Mouse (Mus musculus): ENCODE measurements around the gene Olfr889. TPM values are rescaled to one million over a fixed set of nuclear protein-coding genes. Genes with fewer than 3 reads are reported as not detected.
"Not testable (repeated sequence)": the region's sequence is repeated elsewhere in the genome, so short reads cannot be mapped to it uniquely, and the experiment has no call there.

The Olfr889 gene
- 0.03 and 0.07 TPM in 2 replicates for polyA plus RNA-seq (2015; fragmentation: Nextera tagmentation; extraction: Ambion mirVana)

DNA sequence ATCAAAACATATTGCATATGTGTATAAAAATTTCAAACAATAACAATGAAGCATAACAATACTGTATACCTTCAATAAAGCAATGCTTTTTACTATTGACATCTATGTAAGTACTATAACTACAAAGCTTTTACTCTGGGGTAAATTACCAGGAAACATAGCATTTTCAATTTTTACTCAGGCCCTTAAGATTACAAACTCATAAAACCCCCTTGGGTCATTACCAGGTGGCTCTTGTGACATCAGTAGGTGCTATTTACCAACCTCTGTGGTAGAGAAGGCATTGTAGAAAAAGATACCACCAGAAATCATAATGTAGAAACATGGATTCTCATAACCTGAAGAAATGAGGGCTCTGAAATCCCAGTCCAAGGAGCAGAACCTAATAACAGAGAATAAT, at the start of gene Olfr889:
Gene Olfr889 (plus strand): TSS at position 301 of the 400 bp plus-strand sequence.
- H3K9ac ChIP-seq (ENCODE audit: low read depth, low read length), result no peak within 1 kb of the TSS
- no peak within 1 kb of the TSS for H3K4me3 ChIP-seq (ENCODE audit: low read depth, low read length)
- no peak within 1 kb of the TSS for H3K4me2 ChIP-seq (ENCODE audit: low read length)
- no peaks in the 10 kb centered on the region for H3K9me3 ChIP-seq (replicated peaks; ENCODE audit: control insufficient read depth, low read length, poor library complexity, severe bottlenecking)
- no peak for ATAC-seq
- H3K27ac ChIP-seq (ENCODE audit: low read length), result no peak within 1 kb of the TSS
- no peaks in the 10 kb centered on the region for H3K36me3 ChIP-seq (ENCODE audit: control insufficient read depth, insufficient read depth, low read length)
- H3K27me3 ChIP-seq (ENCODE audit: control insufficient read depth, insufficient read depth, low read depth, low read length), result no peaks in the 10 kb centered on the region
- H3K4me1 ChIP-seq (ENCODE audit: control insufficient read depth, insufficient read depth, low read length), result no peaks in the 10 kb centered on the region

DNA sequence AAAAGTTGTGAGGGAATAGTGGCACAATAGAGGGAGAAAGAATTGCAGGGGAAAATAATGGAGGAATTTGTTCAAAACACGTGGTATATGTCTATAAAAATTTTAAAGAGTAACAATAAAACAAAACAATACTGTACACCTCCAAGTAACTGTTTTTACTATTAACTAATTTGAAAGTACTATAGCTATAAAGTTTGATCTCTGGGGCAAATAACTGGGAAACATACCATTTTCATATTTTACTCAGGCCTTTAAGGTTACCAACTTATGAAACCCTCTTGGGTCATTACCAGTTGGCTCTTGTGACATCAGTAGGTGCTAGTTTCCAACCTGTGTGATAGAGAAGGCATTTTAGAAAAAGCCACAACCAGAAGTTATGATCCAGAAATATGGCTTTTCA, 31.2 kb upstream of the Olfr889 start, which contains the start of gene Olfr887:
Gene Olfr887 (plus strand): TSS at position 301 of the 400 bp plus-strand sequence.
- WGBS, result 88% methylated on average over 1 of the region's 1 CpGs
- Histone ChIP-seq H3K27ac (ENCODE audit: low read length) (no peak within 1 kb of the TSS), H3K9ac (ENCODE audit: low read depth, low read length) (no peak within 1 kb of the TSS), H3K27me3 (ENCODE audit: control insufficient read depth, insufficient read depth, low read depth, low read length) (no peaks in the 10 kb centered on the region), H3K4me1 (ENCODE audit: control insufficient read depth, insufficient read depth, low read length) (no peaks in the 10 kb centered on the region), H3K9me3 (replicated peaks; ENCODE audit: control insufficient read depth, low read length, poor library complexity, severe bottlenecking) (no peaks in the 10 kb centered on the region), H3K4me3 (ENCODE audit: low read depth, low read length) (no peak within 1 kb of the TSS), H3K4me2 (ENCODE audit: low read length) (no peak within 1 kb of the TSS), H3K36me3 (ENCODE audit: control insufficient read depth, insufficient read depth, low read length) (no peaks in the 10 kb centered on the region)
- no peak for ATAC-seq

GRCm38 (mm10) chr9:38107828-38108227, 7.2 kb upstream of the Olfr889 start, which contains the start of gene Olfr888:
TSS of gene Olfr888 (plus strand) at chr9:38108128.
- 88% methylated on average over 1 of the region's 1 CpGs for WGBS
- ATAC-seq, result no peak
- no peak within 1 kb of the TSS for H3K27ac ChIP-seq (ENCODE audit: low read length)
- H3K9ac ChIP-seq (ENCODE audit: low read depth, low read length), result no peak within 1 kb of the TSS
- no peak within 1 kb of the TSS for H3K4me2 ChIP-seq (ENCODE audit: low read length)
- no peaks in the 10 kb centered on the region for H3K27me3 ChIP-seq (ENCODE audit: control insufficient read depth, insufficient read depth, low read depth, low read length)
- H3K9me3 ChIP-seq (replicated peaks; ENCODE audit: control insufficient read depth, low read length, poor library complexity, severe bottlenecking), result no peaks in the 10 kb centered on the region
- H3K36me3 ChIP-seq (ENCODE audit: control insufficient read depth, insufficient read depth, low read length), result no peaks in the 10 kb centered on the region
- H3K4me3 ChIP-seq (ENCODE audit: low read depth, low read length), result no peak within 1 kb of the TSS
- no peaks in the 10 kb centered on the region for H3K4me1 ChIP-seq (ENCODE audit: control insufficient read depth, insufficient read depth, low read length)

DNA sequence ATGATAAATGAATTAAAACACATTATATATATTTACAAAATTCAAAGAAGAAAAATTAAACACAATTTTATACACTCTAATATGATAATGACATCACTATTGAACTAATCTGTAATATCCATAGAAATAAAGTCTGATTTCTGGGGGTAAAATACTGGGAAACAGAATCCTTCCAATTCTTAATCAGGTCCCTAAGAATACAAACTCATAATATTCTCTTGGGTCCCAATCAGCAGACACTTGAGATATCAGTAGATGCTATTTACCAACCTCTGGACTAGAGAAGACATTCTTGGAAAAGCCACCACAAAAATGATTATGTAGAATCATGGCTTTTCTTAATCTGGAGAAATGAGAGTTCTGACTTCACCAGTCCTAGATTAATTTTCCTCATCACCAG, 27.2 kb downstream of the Olfr889 start, which contains the start of gene Olfr890:
Gene Olfr890 (plus strand): TSS at position 301 of the 400 bp plus-strand sequence.
- Histone ChIP-seq H3K4me1 (ENCODE audit: control insufficient read depth, insufficient read depth, low read length) (no peaks in the 10 kb centered on the region), H3K4me2 (ENCODE audit: low read length) (no peak within 1 kb of the TSS), H3K9me3 (replicated peaks; ENCODE audit: control insufficient read depth, low read length, poor library complexity, severe bottlenecking) (no peaks in the 10 kb centered on the region; the same call in 1 of the 2 replicates), H3K9ac (ENCODE audit: low read depth, low read length) (no peak within 1 kb of the TSS), H3K27me3 (ENCODE audit: control insufficient read depth, insufficient read depth, low read depth, low read length) (no peaks in the 10 kb centered on the region), H3K36me3 (ENCODE audit: control insufficient read depth, insufficient read depth, low read length) (no peaks in the 10 kb centered on the region), H3K27ac (ENCODE audit: low read length) (no peak within 1 kb of the TSS), H3K4me3 (ENCODE audit: low read depth, low read length) (no peak within 1 kb of the TSS)
- ATAC-seq, result no peak

DNA sequence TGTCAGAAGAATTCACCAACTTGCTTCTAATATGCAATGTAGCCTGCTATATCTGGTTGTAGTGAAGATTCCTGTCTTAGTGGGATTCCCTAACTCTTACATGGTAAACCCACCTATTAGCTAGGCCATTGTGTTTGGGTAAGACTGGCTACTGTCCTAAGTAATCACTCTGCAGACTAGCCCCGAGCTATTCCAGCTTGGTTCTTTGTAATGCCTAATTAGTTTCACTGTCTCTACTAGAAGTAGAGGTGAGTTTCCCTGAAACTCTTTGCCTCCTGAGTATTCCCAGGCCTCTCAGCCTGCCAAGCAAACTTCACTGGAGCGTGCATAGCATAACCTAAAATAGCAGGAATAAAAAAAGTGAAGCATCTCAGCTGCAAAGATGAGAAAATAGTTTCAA, 53.3 kb downstream of the Olfr889 start:
- not testable (repeated sequence) for H3K36me3 ChIP-seq (ENCODE audit: control insufficient read depth, insufficient read depth, low read length); H3K4me3 ChIP-seq (ENCODE audit: low read depth, low read length); H3K9me3 ChIP-seq (replicated peaks; ENCODE audit: control insufficient read depth, low read length, poor library complexity, severe bottlenecking); H3K4me1 ChIP-seq (ENCODE audit: control insufficient read depth, insufficient read depth, low read length); H3K27me3 ChIP-seq (ENCODE audit: control insufficient read depth, insufficient read depth, low read depth, low read length); ATAC-seq; H3K27ac ChIP-seq (ENCODE audit: low read length); H3K4me2 ChIP-seq (ENCODE audit: low read length); H3K9ac ChIP-seq (ENCODE audit: low read depth, low read length)
- WGBS, result 48% methylated on average over 2 of the region's 2 CpGs

Other genes with a start within 250 kb of the Olfr889 start
- gene Olfr145, start 218.5 kb upstream of the Olfr889 start, polyA plus RNA-seq (2015; fragmentation: Nextera tagmentation; extraction: Ambion mirVana), result not detected in 2 replicates
- gene Olfr878, start 197.4 kb upstream of the Olfr889 start, polyA plus RNA-seq (2015; fragmentation: Nextera tagmentation; extraction: Ambion mirVana), result not detected in 2 replicates
- not detected in 2 replicates for gene Olfr881, start 123.4 kb upstream of the Olfr889 start, polyA plus RNA-seq (2015; fragmentation: Nextera tagmentation; extraction: Ambion mirVana)
- not detected in 2 replicates for gene Olfr883, start 89.4 kb upstream of the Olfr889 start, polyA plus RNA-seq (2015; fragmentation: Nextera tagmentation; extraction: Ambion mirVana)
- gene Olfr884, start 68.6 kb upstream of the Olfr889 start, polyA plus RNA-seq (2015; fragmentation: Nextera tagmentation; extraction: Ambion mirVana), result not detected in 2 replicates
- gene Olfr885, start 53.9 kb upstream of the Olfr889 start, polyA plus RNA-seq (2015; fragmentation: Nextera tagmentation; extraction: Ambion mirVana), result not detected in 2 replicates
- not detected in 2 replicates for gene Olfr887, start 31.1 kb upstream of the Olfr889 start, polyA plus RNA-seq (2015; fragmentation: Nextera tagmentation; extraction: Ambion mirVana)
- not detected in 2 replicates for gene Olfr888, start 7.1 kb upstream of the Olfr889 start, polyA plus RNA-seq (2015; fragmentation: Nextera tagmentation; extraction: Ambion mirVana)
- gene Olfr890, start 27.3 kb downstream of the Olfr889 start, polyA plus RNA-seq (2015; fragmentation: Nextera tagmentation; extraction: Ambion mirVana), result not detected in 2 replicates
- not detected in 2 replicates for gene Olfr891, start 65.6 kb downstream of the Olfr889 start, polyA plus RNA-seq (2015; fragmentation: Nextera tagmentation; extraction: Ambion mirVana)
- not detected in 2 replicates for gene Olfr893, start 93.2 kb downstream of the Olfr889 start, polyA plus RNA-seq (2015; fragmentation: Nextera tagmentation; extraction: Ambion mirVana)
- gene Olfr894, start 102.9 kb downstream of the Olfr889 start, polyA plus RNA-seq (2015; fragmentation: Nextera tagmentation; extraction: Ambion mirVana), result not detected in 2 replicates
- not detected in 2 replicates for gene Olfr143, start 137.6 kb downstream of the Olfr889 start, polyA plus RNA-seq (2015; fragmentation: Nextera tagmentation; extraction: Ambion mirVana)
- gene Olfr895, start 152.7 kb downstream of the Olfr889 start, polyA plus RNA-seq (2015; fragmentation: Nextera tagmentation; extraction: Ambion mirVana), result not detected in 2 replicates
- gene Olfr896-ps1, start 175.9 kb downstream of the Olfr889 start, polyA plus RNA-seq (2015; fragmentation: Nextera tagmentation; extraction: Ambion mirVana), result not detected in 2 replicates
- not detected in 2 replicates for gene Olfr25, start 213.9 kb downstream of the Olfr889 start, polyA plus RNA-seq (2015; fragmentation: Nextera tagmentation; extraction: Ambion mirVana)
- not detected in 2 replicates for gene Olfr898, start 233.2 kb downstream of the Olfr889 start, polyA plus RNA-seq (2015; fragmentation: Nextera tagmentation; extraction: Ambion mirVana)

Data from midbrain, embryonic 16.5 days (tissue).